13 mouse cellular contexts compared by ENCODE assay signal in the genomic region with DNA sequence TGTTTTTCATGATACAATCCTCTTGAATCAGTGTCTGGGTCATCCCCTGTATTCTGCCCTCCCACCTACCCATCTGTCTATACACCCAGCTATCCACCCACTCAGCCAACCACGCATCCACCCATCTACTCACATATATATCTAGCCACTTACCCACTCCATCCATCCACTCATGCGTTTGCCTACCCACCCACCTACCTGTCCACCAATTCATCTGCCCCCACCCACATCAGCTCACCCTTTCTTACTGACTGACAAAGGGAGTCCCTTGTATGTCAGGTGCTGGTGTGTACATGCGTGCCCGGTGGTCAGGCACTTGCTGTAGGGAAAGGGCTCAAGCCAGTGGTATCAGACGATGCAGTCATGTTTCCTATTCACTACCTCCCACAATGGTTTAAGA. TPM values are rescaled to one million over a fixed set of nuclear protein-coding genes. Genes with fewer than 3 reads are reported as not detected.
DNase-seq lines count a peak whose midpoint lies in the region; ATAC-seq and TF ChIP-seq lines count a peak whose summit lies in the region.
"Had no signal": no experiment of that assay in that cellular context is flagged by ENCODE, and none has a peak within 500 bp of the region (broad histone marks: within the 10 kb centered on the region; RNA-seq: fewer than 3 reads in every experiment).

No protein-coding gene starts in this region.

- H3K4me1 ChIP-seq in heart, embryonic 14.5 days (ENCODE audit: control insufficient read depth in 2 of 2, insufficient read depth in 2 of 2, low read length in 2 of 2): peaks cover 37 to 49% of the 10 kb centered on the region in 2 experiments
- H3K4me1 ChIP-seq in midbrain, embryonic 13.5 days (replicated peaks): peaks cover 45% of the 10 kb centered on the region
- H3K4me1 ChIP-seq in midbrain, embryonic 11.5 days (ENCODE audit: control insufficient read depth, insufficient read depth, low read length): peaks cover 19% of the 10 kb centered on the region
- peaks cover 18% of the 10 kb centered on the region; the same call in 1 of the 2 replicates for H3K4me1 ChIP-seq in small intestine, adult 2 months (ENCODE audit: control insufficient read depth, insufficient read depth, insufficient read length, low read length)

- TF ChIP-seq CTCF in layer of hippocampus, adult 2 months (conservative IDR thresholded peaks at IDR 0.05): no peak
- TF ChIP-seq CTCF in small intestine, adult 2 months (IDR thresholded peaks at IDR 0.05; ENCODE audit: extremely low read depth, insufficient read length, insufficient replicate concordance, low read depth, low read length): no peak

- ATAC-seq in heart, embryonic 14.5 days (ENCODE audit: insufficient number of reproducible peaks, insufficient read depth, low FRiP score, low read depth): no peak
- ATAC-seq in midbrain, embryonic 13.5 days: peak; percentile 38; the same call in 1 of the 2 replicates
- ATAC-seq in midbrain, embryonic 11.5 days (ENCODE audit: low FRiP score): no peak

- no peak for TF ChIP-seq POLR2A in small intestine, adult 2 months (IDR thresholded peaks at IDR 0.05; ENCODE audit: low read depth, low read length)

- 0 out of 2 replicates have a peak, but pooled peaks cover 5% of the 10 kb centered on the region for H3K36me3 ChIP-seq in heart, embryonic 14.5 days (ENCODE audit: control insufficient read depth, insufficient read depth, low read length)
- H3K36me3 ChIP-seq in midbrain, embryonic 13.5 days: no peaks in the 10 kb centered on the region; the same call in 1 of the 2 replicates
- H3K36me3 ChIP-seq in midbrain, embryonic 11.5 days (ENCODE audit: control insufficient read depth, insufficient read depth, low read length): no peaks in the 10 kb centered on the region
- no peaks in the 10 kb centered on the region for H3K36me3 ChIP-seq in small intestine, adult 2 months (ENCODE audit: control insufficient read depth, insufficient read depth, low read length)
- H3K36me3 ChIP-seq: G1E had no signal

- WGBS in heart, embryonic 14.5 days: 62% methylated on average over 5 of the region's 5 CpGs
- WGBS in midbrain, embryonic 13.5 days: 85% methylated on average over 5 of the region's 5 CpGs
- 86% methylated on average over 5 of the region's 5 CpGs for WGBS in midbrain, embryonic 11.5 days
- WGBS in small intestine, adult 2 months: 76% methylated on average over 5 of the region's 5 CpGs

- DNase-seq in heart, adult 8-10 months (ENCODE audit: low spot score): no peak
- no peak for DNase-seq in layer of hippocampus, adult 2 months (ENCODE audit: low spot score in 2 of 2)
- DNase-seq in layer of hippocampus, adult 8-10 months (ENCODE audit: low spot score in 2 of 2): no peak
- DNase-seq in midbrain, embryonic 11.5 days (ENCODE audit: low spot score, missing footprints): no peak
- DNase-seq: cerebellum, adult 11-12 months; right cerebral cortex, adult 18-20 months; thymus, postnatal 25 days had no signal

- no peak overlapping the region for H3K4me3 ChIP-seq in heart, embryonic 14.5 days (ENCODE audit: control insufficient read depth in 1 of 2, insufficient read depth in 1 of 2, low read depth in 1 of 2, low read length in 2 of 2)
- no peak overlapping the region for H3K4me3 ChIP-seq in layer of hippocampus, adult 2 months
- H3K4me3 ChIP-seq in midbrain, embryonic 13.5 days (replicated peaks): no peak overlapping the region
- H3K4me3 ChIP-seq in midbrain, embryonic 11.5 days (ENCODE audit: low read depth, low read length): no peak overlapping the region
- H3K4me3 ChIP-seq in small intestine, adult 2 months (ENCODE audit: low read depth, low read length): no peak overlapping the region

- H3K27ac ChIP-seq in heart, embryonic 14.5 days (replicated peaks in 1 of 2; ENCODE audit: control insufficient read depth in 1 of 2, insufficient read depth in 1 of 2, low read depth in 2 of 2, low read length in 2 of 2): peak overlapping the region; percentile 13 to 81
- peak overlapping the region; percentile 28; the same call in 1 of the 2 replicates for H3K27ac ChIP-seq in layer of hippocampus, adult 2 months
- H3K27ac ChIP-seq in midbrain, embryonic 13.5 days: no peak overlapping the region
- H3K27ac ChIP-seq in midbrain, embryonic 11.5 days (ENCODE audit: low read depth, low read length): no peak overlapping the region
- H3K27ac ChIP-seq in small intestine, adult 2 months (ENCODE audit: insufficient read depth, low read depth, low read length): 0 out of 2 replicates have a peak overlapping the region, but pooled peaks have one; percentile 32
- H3K27ac ChIP-seq: hindbrain, embryonic 14.5 days had no signal

- no peak overlapping the region; the same call in 1 of the 2 replicates for H3K9ac ChIP-seq in heart, embryonic 14.5 days (ENCODE audit: low read length)
- H3K9ac ChIP-seq in midbrain, embryonic 13.5 days (replicated peaks): no peak overlapping the region
- H3K9ac ChIP-seq in midbrain, embryonic 11.5 days (ENCODE audit: low read length): no peak overlapping the region
- H3K9ac ChIP-seq: hindbrain, embryonic 14.5 days had no signal

- H3K4me2 ChIP-seq in heart, embryonic 14.5 days (ENCODE audit: low read length): peak overlapping the region; percentile 18; the same call in 1 of the 2 replicates
- H3K4me2 ChIP-seq in midbrain, embryonic 13.5 days (replicated peaks): no peak overlapping the region
- no peak overlapping the region for H3K4me2 ChIP-seq in midbrain, embryonic 11.5 days
- H3K4me2 ChIP-seq: hindbrain, embryonic 14.5 days had no signal

- no peaks in the 10 kb centered on the region for H3K27me3 ChIP-seq in heart, embryonic 14.5 days (ENCODE audit: control insufficient read depth, insufficient read depth, low read length)
- no peaks in the 10 kb centered on the region for H3K27me3 ChIP-seq in midbrain, embryonic 13.5 days
- H3K27me3 ChIP-seq in midbrain, embryonic 11.5 days (ENCODE audit: control insufficient read depth, insufficient read depth, low read length): no peaks in the 10 kb centered on the region
- H3K27me3 ChIP-seq in small intestine, adult 2 months (ENCODE audit: control insufficient read depth, insufficient read depth, low read length): no peaks in the 10 kb centered on the region

- H3K9me3 ChIP-seq in heart, embryonic 14.5 days (ENCODE audit: control insufficient read depth, low read length): no peaks in the 10 kb centered on the region
- H3K9me3 ChIP-seq in midbrain, embryonic 13.5 days: no peaks in the 10 kb centered on the region
- H3K9me3 ChIP-seq in midbrain, embryonic 11.5 days (ENCODE audit: control insufficient read depth, low read length): no peaks in the 10 kb centered on the region

RNA-seq across cellular contexts. Expression of gene Pxdn, which starts 14.1 kb away (rescaled TPM):
- polyA plus RNA-seq in heart, embryonic 14.5 days (2014; fragmentation: Nextera tagmentation; extraction: Ambion mirVana): 92.0 and 95.4 TPM in 2 replicates
- total RNA-seq in heart, adult 8-10 months (2022): 10 to 100 TPM; 23.8 to 32.9 (median 29.5) TPM
- total RNA-seq in layer of hippocampus, adult 2 months (2021): 10 to 100 TPM; 77.9 to 78.1 TPM
- total RNA-seq in layer of hippocampus, adult 8-10 months (2022): 10 to 100 TPM; 65.3 to 84.7 (median 75.5) TPM
- polyA plus RNA-seq in midbrain, embryonic 13.5 days (2015; fragmentation: Nextera tagmentation; extraction: Ambion mirVana): 43.2 and 48.0 TPM in 2 replicates
- 67.3 and 69.4 TPM in 2 replicates for polyA plus RNA-seq in midbrain, embryonic 11.5 days (2014; fragmentation: Nextera tagmentation; extraction: Ambion mirVana)
- 10.8 and 19.0 TPM in 2 replicates for polyA plus RNA-seq in small intestine, adult 2 months (2012; rRNA removed)
- total RNA-seq: megakaryocyte-erythroid progenitor cell, adult 5-6 weeks had no signal
- polyA plus RNA-seq: G1E had no signal

Comparison
In these comparisons a context has a peak if more than half of its experiments do, and no peak if none do; other contexts are left out.
1. H3K27ac ChIP-seq: peak in heart, embryonic 14.5 days (2 of 2), layer of hippocampus, adult 2 months (single experiment) and small intestine, adult 2 months (single experiment); none in midbrain, embryonic 13.5 days (single experiment) and midbrain, embryonic 11.5 days (single experiment).